Mouse (Mus musculus): Measurements from ENCODE around the gene Slc1a2. TPM values are rescaled to one million over a fixed set of nuclear protein-coding genes. Genes with fewer than 3 reads are reported as not detected.

Slc1a2 gene
- polyA plus RNA-seq, 1 experiment, result 3.1 TPM

DNA sequence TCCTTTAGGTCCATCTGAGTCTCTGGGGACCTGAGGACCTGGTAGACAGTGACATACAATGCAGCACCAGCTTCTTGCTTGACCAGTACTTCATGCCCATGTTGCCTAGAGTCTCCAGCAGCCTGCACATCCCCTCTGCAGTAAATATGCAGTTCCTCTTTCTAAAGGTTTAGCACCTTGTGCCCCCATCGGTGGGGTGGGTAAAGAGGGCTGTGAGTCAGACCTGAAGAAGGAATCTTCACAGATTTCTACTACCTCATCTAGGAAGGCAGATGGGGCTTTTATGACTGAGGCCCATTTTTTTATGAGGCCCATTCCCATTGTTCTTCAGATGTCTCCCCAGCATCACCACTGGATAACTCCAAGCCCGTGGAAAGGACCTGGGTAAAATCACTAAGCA, 91.5 kb downstream of the Slc1a2 start:
- Histone ChIP-seq H3K27me3 (ENCODE audit: control insufficient read depth, insufficient read depth, low read length) (no peaks in the 10 kb centered on the region), H3K4me1 (ENCODE audit: control insufficient read depth, insufficient read depth, insufficient read length) (peaks cover 23% of the 10 kb centered on the region), H3K27ac (ENCODE audit: insufficient read depth, low read length) (no peak overlapping the region), H3K4me3 (ENCODE audit: extremely low read depth, insufficient read depth, insufficient read length) (no peak overlapping the region), H3K36me3 (ENCODE audit: control insufficient read depth, insufficient read depth, low read length) (no peaks in the 10 kb centered on the region)
- no peak for DNase-seq (ENCODE audit: low read depth in 1 of 2, low spot score in 2 of 2)
- TF ChIP-seq CTCF (IDR thresholded peaks at IDR 0.05; ENCODE audit: extremely low read depth, insufficient read depth, insufficient read length, insufficient replicate concordance) (no peak), POLR2A (IDR thresholded peaks at IDR 0.05; ENCODE audit: low read depth, low read length) (no peak)
- 32% methylated on average over 2 of the region's 2 CpGs for WGBS

DNA sequence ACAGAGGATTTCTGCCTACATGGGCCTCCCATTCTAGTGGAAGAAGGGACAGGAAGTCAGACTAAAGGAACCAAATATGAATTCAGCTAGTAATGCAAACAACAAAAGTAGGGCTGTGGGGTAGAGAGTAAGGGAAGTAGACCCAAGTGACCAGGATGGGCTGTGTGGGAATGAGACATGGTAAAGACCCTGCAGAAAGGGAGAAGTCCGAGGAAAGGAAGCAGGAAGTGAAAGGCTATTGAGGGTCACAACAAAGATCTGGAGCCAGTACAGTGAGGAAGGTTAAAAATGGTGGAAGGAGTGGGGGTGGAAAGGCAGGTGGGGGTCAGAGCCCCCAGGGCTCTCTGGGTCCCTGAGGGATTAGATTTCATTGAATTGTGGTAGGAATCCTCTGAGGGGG, 93.4 kb downstream of the Slc1a2 start:
- H3K27me3 ChIP-seq (ENCODE audit: control insufficient read depth, insufficient read depth, low read length), result no peaks in the 10 kb centered on the region
- DNase-seq (ENCODE audit: low read depth in 1 of 2, low spot score in 2 of 2), result no peak
- no peak for TF ChIP-seq POLR2A (IDR thresholded peaks at IDR 0.05; ENCODE audit: low read depth, low read length)
- no peak for TF ChIP-seq CTCF (IDR thresholded peaks at IDR 0.05; ENCODE audit: extremely low read depth, insufficient read depth, insufficient read length, insufficient replicate concordance)
- H3K36me3 ChIP-seq (ENCODE audit: control insufficient read depth, insufficient read depth, low read length), result no peaks in the 10 kb centered on the region
- no peak overlapping the region for H3K27ac ChIP-seq (ENCODE audit: insufficient read depth, low read length)
- no peak overlapping the region for H3K4me3 ChIP-seq (ENCODE audit: extremely low read depth, insufficient read depth, insufficient read length)
- WGBS, result 36% methylated on average over 1 of the region's 1 CpGs
- H3K4me1 ChIP-seq (ENCODE audit: control insufficient read depth, insufficient read depth, insufficient read length), result peaks cover 15% of the 10 kb centered on the region

DNA sequence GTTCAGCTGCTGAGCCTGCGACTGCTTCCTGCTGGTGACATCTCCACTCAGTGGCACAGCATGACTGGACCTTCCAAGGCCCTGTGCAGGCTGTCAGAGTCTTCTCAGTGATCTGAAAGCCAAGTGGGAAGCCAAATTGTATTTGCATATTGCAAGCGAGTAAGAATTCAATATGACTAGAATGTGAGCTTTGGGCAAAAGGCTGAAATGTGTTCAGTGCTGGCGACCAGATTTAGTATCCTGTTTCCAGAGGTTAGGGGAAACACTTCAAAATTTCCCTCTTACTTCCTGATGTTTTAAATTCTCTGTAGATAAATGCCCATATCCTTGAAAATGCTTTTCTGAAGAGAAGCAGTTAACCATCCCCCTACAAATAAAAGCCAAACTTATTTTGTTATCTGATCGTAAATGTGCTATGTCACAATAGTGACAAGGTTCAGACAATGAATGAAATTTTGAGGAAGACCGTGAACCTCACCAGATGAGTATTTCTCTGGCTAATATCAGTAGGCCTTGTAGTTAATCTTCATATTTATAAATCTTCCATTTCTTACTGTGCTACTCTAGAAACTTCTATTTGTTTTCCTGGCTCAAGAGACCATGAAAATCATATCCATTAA, 98.9 kb downstream of the Slc1a2 start:
- TF ChIP-seq CTCF (IDR thresholded peaks at IDR 0.05; ENCODE audit: extremely low read depth, insufficient read depth, insufficient read length, insufficient replicate concordance) (no peak), POLR2A (IDR thresholded peaks at IDR 0.05; ENCODE audit: low read depth, low read length) (no peak)
- Histone ChIP-seq H3K4me3 (ENCODE audit: extremely low read depth, insufficient read depth, insufficient read length) (no peak overlapping the region), H3K27ac (ENCODE audit: insufficient read depth, low read length) (no peak overlapping the region), H3K4me1 (ENCODE audit: control insufficient read depth, insufficient read depth, insufficient read length) (no peaks in the 10 kb centered on the region), H3K27me3 (ENCODE audit: control insufficient read depth, insufficient read depth, low read length) (no peaks in the 10 kb centered on the region), H3K36me3 (ENCODE audit: control insufficient read depth, insufficient read depth, low read length) (no peaks in the 10 kb centered on the region)
- 71% methylated on average over 5 of the region's 5 CpGs for WGBS
- DNase-seq (ENCODE audit: low read depth in 1 of 2, low spot score in 2 of 2), result no peak

DNA sequence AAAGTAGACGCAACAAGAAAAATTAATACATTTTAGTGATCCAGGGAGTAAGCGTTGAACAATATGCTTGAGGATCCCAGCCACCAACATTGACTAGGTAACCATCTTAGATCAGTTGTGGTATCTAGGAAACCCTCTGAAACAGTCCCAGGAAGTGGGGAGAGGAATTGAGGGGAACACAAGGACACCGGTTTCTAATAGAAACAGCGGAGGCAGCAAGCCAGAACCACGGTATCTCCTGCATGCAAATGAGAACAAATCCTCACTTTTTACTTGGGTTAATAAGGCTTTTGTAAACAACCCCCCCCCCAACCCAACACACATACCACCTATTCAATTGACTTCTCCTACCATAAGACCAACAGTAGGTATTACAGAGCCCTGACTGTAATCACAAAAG, 101.0 kb downstream of the Slc1a2 start:
- 93% methylated on average over 5 of the region's 5 CpGs for WGBS

GRCm38 (mm10) chr2:102760284-102761072, 102.0 kb downstream of the Slc1a2 start:
- 66% methylated on average over 5 of the region's 5 CpGs for WGBS
- no peak for TF ChIP-seq POLR2A (IDR thresholded peaks at IDR 0.05; ENCODE audit: low read depth, low read length)
- TF ChIP-seq CTCF (IDR thresholded peaks at IDR 0.05; ENCODE audit: extremely low read depth, insufficient read depth, insufficient read length, insufficient replicate concordance), result no peak
- Histone ChIP-seq H3K4me3 (ENCODE audit: extremely low read depth, insufficient read depth, insufficient read length) (no peak overlapping the region), H3K36me3 (ENCODE audit: control insufficient read depth, insufficient read depth, low read length) (no peaks in the 10 kb centered on the region), H3K4me1 (ENCODE audit: control insufficient read depth, insufficient read depth, insufficient read length) (no peaks in the 10 kb centered on the region), H3K27ac (ENCODE audit: insufficient read depth, low read length) (no peak overlapping the region), H3K27me3 (ENCODE audit: control insufficient read depth, insufficient read depth, low read length) (no peaks in the 10 kb centered on the region)
- no peak for DNase-seq (ENCODE audit: low read depth in 1 of 2, low spot score in 2 of 2)

More for the DNA sequence above, 101.0 kb downstream of the Slc1a2 start:
- Histone ChIP-seq H3K4me1 (ENCODE audit: control insufficient read depth, insufficient read depth, insufficient read length) (no peaks in the 10 kb centered on the region), H3K27me3 (ENCODE audit: control insufficient read depth, insufficient read depth, low read length) (no peaks in the 10 kb centered on the region), H3K27ac (ENCODE audit: insufficient read depth, low read length) (no peak overlapping the region), H3K36me3 (ENCODE audit: control insufficient read depth, insufficient read depth, low read length) (no peaks in the 10 kb centered on the region), H3K4me3 (ENCODE audit: extremely low read depth, insufficient read depth, insufficient read length) (no peak overlapping the region)
- TF ChIP-seq CTCF (IDR thresholded peaks at IDR 0.05; ENCODE audit: extremely low read depth, insufficient read depth, insufficient read length, insufficient replicate concordance) (no peak), POLR2A (IDR thresholded peaks at IDR 0.05; ENCODE audit: low read depth, low read length) (no peak)
- no peak for DNase-seq (ENCODE audit: low read depth in 1 of 2, low spot score in 2 of 2)

DNA sequence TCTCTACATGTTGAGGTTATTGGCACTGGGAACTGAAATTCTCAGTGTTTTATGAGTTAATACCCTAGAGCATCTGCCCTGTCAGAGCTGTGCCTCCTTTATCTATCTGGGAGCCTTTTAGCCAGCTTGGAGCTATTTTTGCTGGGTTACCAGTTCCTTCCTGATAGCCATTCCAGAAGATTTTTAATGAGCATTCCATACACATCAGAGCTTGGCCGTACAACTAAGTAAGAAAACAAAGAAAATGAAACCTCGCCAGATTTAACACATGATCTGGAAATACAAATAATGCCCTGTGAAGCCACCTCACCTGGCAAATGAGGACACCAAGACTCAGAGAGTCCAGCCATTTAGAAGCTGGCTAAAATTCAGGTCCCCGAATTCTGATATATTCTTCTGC, 104.7 kb downstream of the Slc1a2 start:
- H3K4me3 ChIP-seq (ENCODE audit: extremely low read depth, insufficient read depth, insufficient read length), result no peak overlapping the region
- WGBS, result 84% methylated on average over 3 of the region's 3 CpGs
- TF ChIP-seq CTCF (IDR thresholded peaks at IDR 0.05; ENCODE audit: extremely low read depth, insufficient read depth, insufficient read length, insufficient replicate concordance) (no peak), POLR2A (IDR thresholded peaks at IDR 0.05; ENCODE audit: low read depth, low read length) (no peak)
- H3K27ac ChIP-seq (ENCODE audit: insufficient read depth, low read length), result no peak overlapping the region
- no peaks in the 10 kb centered on the region for H3K27me3 ChIP-seq (ENCODE audit: control insufficient read depth, insufficient read depth, low read length)
- no peak for DNase-seq (ENCODE audit: low read depth in 1 of 2, low spot score in 2 of 2)
- H3K36me3 ChIP-seq (ENCODE audit: control insufficient read depth, insufficient read depth, low read length), result no peaks in the 10 kb centered on the region
- no peaks in the 10 kb centered on the region for H3K4me1 ChIP-seq (ENCODE audit: control insufficient read depth, insufficient read depth, insufficient read length)

DNA sequence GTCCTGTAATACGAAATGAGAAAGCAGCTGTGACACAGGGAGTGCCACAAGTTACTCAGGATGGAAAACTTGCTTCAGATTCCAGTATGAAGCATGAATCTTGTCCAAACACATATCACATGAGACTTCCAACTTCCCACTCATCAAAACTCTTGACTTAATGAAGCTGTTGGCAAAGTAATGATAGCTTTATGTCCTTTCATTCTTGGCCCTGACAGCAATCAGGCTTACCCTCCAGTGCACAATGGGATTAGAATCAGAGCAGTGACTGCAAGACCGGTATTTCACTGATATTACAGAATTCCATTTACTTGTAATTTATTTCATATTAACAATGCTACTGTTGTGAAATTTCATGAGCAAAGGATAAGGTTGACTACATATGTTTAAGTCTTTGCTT, 105.5 kb downstream of the Slc1a2 start:
- Histone ChIP-seq H3K4me3 (ENCODE audit: extremely low read depth, insufficient read depth, insufficient read length) (no peak overlapping the region), H3K4me1 (ENCODE audit: control insufficient read depth, insufficient read depth, insufficient read length) (no peaks in the 10 kb centered on the region), H3K36me3 (ENCODE audit: control insufficient read depth, insufficient read depth, low read length) (no peaks in the 10 kb centered on the region), H3K27me3 (ENCODE audit: control insufficient read depth, insufficient read depth, low read length) (no peaks in the 10 kb centered on the region), H3K27ac (ENCODE audit: insufficient read depth, low read length) (no peak overlapping the region)
- DNase-seq (ENCODE audit: low read depth in 1 of 2, low spot score in 2 of 2), result no peak
- TF ChIP-seq CTCF (IDR thresholded peaks at IDR 0.05; ENCODE audit: extremely low read depth, insufficient read depth, insufficient read length, insufficient replicate concordance), result no peak
- no peak for TF ChIP-seq POLR2A (IDR thresholded peaks at IDR 0.05; ENCODE audit: low read depth, low read length)
- WGBS, result 88% methylated on average over 2 of the region's 2 CpGs
